Mouse (Mus musculus): ENCODE measurements at regions not wholly inside any gene's neighbourhood (a gene's known extent, or its start where the extent isn't known, plus 50 kb on each side); places are given as distances from the start of the nearest gene placed in this dataset.

GRCm38 (mm10) chr10:17426197-17426596 is 296.8 kb upstream of the Cited2 start:
- no peak for DNase-seq (ENCODE audit: low read depth, low spot score)

GRCm38 (mm10) chr10:17427316-17427715 is 295.7 kb upstream of the Cited2 start:
- no peak for DNase-seq (ENCODE audit: low read depth, low spot score)

- DNase-seq (ENCODE audit: low read depth, low spot score): no peak
These were observed 294.7 kb upstream of the Cited2 start for GRCm38 (mm10) chr10:17428315-17428714.

- DNase-seq (ENCODE audit: low read depth, low spot score): no peak
These were observed 291.9 kb upstream of the Cited2 start for GRCm38 (mm10) chr10:17431068-17431467.

GRCm38 (mm10) chr10:17434098-17434497 is 288.9 kb upstream of the Cited2 start:
- DNase-seq (ENCODE audit: low read depth, low spot score): no peak

- no peak for DNase-seq (ENCODE audit: low read depth, low spot score)
These were observed 272.8 kb upstream of the Cited2 start for GRCm38 (mm10) chr10:17450240-17450639.

- DNase-seq (ENCODE audit: low read depth, low spot score): no peak
These were observed 252.1 kb upstream of the Cited2 start for GRCm38 (mm10) chr10:17470880-17471279.

- DNase-seq (ENCODE audit: low read depth, low spot score): no peak
These were observed 250.5 kb upstream of the Cited2 start for GRCm38 (mm10) chr10:17472536-17472935.

- DNase-seq (ENCODE audit: low read depth, low spot score): no peak
These were observed 247.0 kb upstream of the Cited2 start for GRCm38 (mm10) chr10:17475976-17476375.

- no peak for DNase-seq (ENCODE audit: low read depth, low spot score)
These were observed 246.3 kb upstream of the Cited2 start for GRCm38 (mm10) chr10:17476720-17477119.

- DNase-seq (ENCODE audit: low read depth, low spot score): peak; percentile 4
These were observed 244.0 kb upstream of the Cited2 start for GRCm38 (mm10) chr10:17478761-17479632.

GRCm38 (mm10) chr10:17482751-17483150 is 240.3 kb upstream of the Cited2 start:
- no peak for DNase-seq (ENCODE audit: low read depth, low spot score)

GRCm38 (mm10) chr10:17485049-17485449 is 238.0 kb upstream of the Cited2 start:
- no peak for DNase-seq (ENCODE audit: low read depth, low spot score)

GRCm38 (mm10) chr10:17485515-17485914 is 237.5 kb upstream of the Cited2 start:
- DNase-seq (ENCODE audit: low read depth, low spot score): no peak

GRCm38 (mm10) chr10:17486011-17486410 is 237.0 kb upstream of the Cited2 start:
- no peak for DNase-seq (ENCODE audit: low read depth, low spot score)

- no peak for DNase-seq (ENCODE audit: low read depth, low spot score)
These were observed 235.6 kb upstream of the Cited2 start for GRCm38 (mm10) chr10:17487460-17487859.

- DNase-seq (ENCODE audit: low read depth, low spot score): peak; percentile 4
These were observed 231.3 kb upstream of the Cited2 start for GRCm38 (mm10) chr10:17491611-17492305.

GRCm38 (mm10) chr10:17493137-17493536 is 229.9 kb upstream of the Cited2 start:
- no peak for DNase-seq (ENCODE audit: low read depth, low spot score)

GRCm38 (mm10) chr10:17496831-17497230 is 226.2 kb upstream of the Cited2 start:
- no peak for DNase-seq (ENCODE audit: low read depth, low spot score)

GRCm38 (mm10) chr10:17510626-17511193 is 212.3 kb upstream of the Cited2 start:
- DNase-seq (ENCODE audit: low read depth, low spot score): no peak

GRCm38 (mm10) chr10:17511779-17512335 is 211.2 kb upstream of the Cited2 start:
- DNase-seq (ENCODE audit: low read depth, low spot score): no peak

- no peak for DNase-seq (ENCODE audit: low read depth, low spot score)
These were observed 210.5 kb upstream of the Cited2 start for GRCm38 (mm10) chr10:17512487-17512886.

Measured in ES-CJ7 (cell line).